Mouse (Mus musculus) heart, embryonic 13.5 days (tissue): ENCODE measurements around the gene Lrsam1. TPM values are rescaled to one million over a fixed set of nuclear protein-coding genes. Genes with fewer than 3 reads are reported as not detected.

Source experiments
- ATAC-seq: fragments of 200-750 bp; cut with Nextera tagmentation; 2 replicates; pipeline ENCODE4 v1.8.0; 2017; ENCODE audit warnings: moderate TSS enrichment; ENCODE audit not compliant: insufficient number of reproducible peaks, low FRiP score, low TSS enrichment; ENCODE audit errors: extremely low read depth
- H3K27ac ChIP-seq: fragments of 300-500 bp; sonication (generic); replicated peaks from 2 replicates; pipeline ENCODE4 v1.5.1; 2015; ENCODE audit warnings: moderate library complexity, mild to moderate bottlenecking, inconsistent platforms
- H3K27me3 ChIP-seq: fragments of 300-500 bp; sonication (generic); replicated peaks from 2 replicates; pipeline ENCODE4 v1.6.1; 2015; ENCODE audit warnings: mild to moderate bottlenecking, inconsistent platforms
- H3K36me3 ChIP-seq: fragments of 300-500 bp; sonication (generic); 2 replicates; pipeline ENCODE4 v1.6.1; 2015; ENCODE audit warnings: mild to moderate bottlenecking, inconsistent platforms
- H3K4me1 ChIP-seq: fragments of 300-500 bp; sonication (generic); 2 replicates; pipeline ENCODE4 v1.6.1; 2015; ENCODE audit warnings: inconsistent platforms
- H3K4me2 ChIP-seq: fragments of 300-500 bp; sonication (generic); 2 replicates; pipeline ENCODE4 v1.6.1; 2015; ENCODE audit warnings: inconsistent platforms, mild to moderate bottlenecking, moderate library complexity
- H3K4me3 ChIP-seq: fragments of 300-500 bp; sonication (generic); 2 replicates; pipeline ENCODE4 v1.5.1; 2015; ENCODE audit warnings: moderate library complexity, mild to moderate bottlenecking, inconsistent platforms
- H3K9ac ChIP-seq: fragments of 300-500 bp; sonication (generic); 2 replicates; pipeline ENCODE4 v1.6.1; 2015; ENCODE audit warnings: inconsistent platforms, mild to moderate bottlenecking, moderate library complexity
- H3K9me3 ChIP-seq: fragments of 300-500 bp; sonication (generic); 2 replicates; pipeline ENCODE4 v1.6.1; 2016; ENCODE audit warnings: inconsistent platforms
- WGBS: fragments of 180-500 bp; shearing (Covaris S2); methylation state at CpG from one replicate; pipeline ENCODE4 v1.1.7; 2015; ENCODE audit warnings: mixed read lengths; 5-methylcytosine and 5-hydroxymethylcytosine counted together
- polyA plus RNA-seq: library from polyadenylated mRNA; unstranded; fragments of >200 nt; fragmentation: Nextera tagmentation; extraction: Ambion mirVana; gene quantifications from 2 replicates; pipeline ENCODE4 v1.2.1, GENCODE M21; 2015

Gene Lrsam1
- polyA plus RNA-seq, 1 experiment from 2014 or later = 9.6 TPM

GRCm38 (mm10) chr2:32908796-32909195, 52.6 kb downstream of the Lrsam1 start:
- 11% methylated on average over 11 of the region's 11 CpGs for WGBS
- peaks cover 77% of the 10 kb centered on the region for H3K4me1 ChIP-seq
- 0 out of 2 replicates have a peak overlapping the region, but pooled peaks have one; percentile 8 for H3K4me3 ChIP-seq
- H3K27ac ChIP-seq = peak overlapping the region; percentile 96
- H3K36me3 ChIP-seq = peaks cover 46% of the 10 kb centered on the region
- H3K4me2 ChIP-seq = peak overlapping the region; percentile 53
- H3K9ac ChIP-seq = peak overlapping the region; percentile 72
- H3K27me3 ChIP-seq = no peaks in the 10 kb centered on the region
- no peaks in the 10 kb centered on the region for H3K9me3 ChIP-seq
- 0 out of 2 replicates have a peak, but pooled peaks have one; percentile 18 for ATAC-seq

- WGBS = 1% methylated on average over 6 of the region's 6 CpGs
- Histone ChIP-seq H3K9me3 (no peaks in the 10 kb centered on the region), H3K4me1 (peaks cover 81% of the 10 kb centered on the region), H3K4me2 (peak overlapping the region; percentile 53), H3K36me3 (peaks cover 42% of the 10 kb centered on the region), H3K27me3 (no peaks in the 10 kb centered on the region), H3K27ac (peak overlapping the region; percentile 96), H3K9ac (peak overlapping the region; percentile 72), H3K4me3 (0 out of 2 replicates have a peak overlapping the region, but pooled peaks have one; percentile 8)
- peak; percentile 47 for ATAC-seq
These were observed 53.1 kb downstream of the Lrsam1 start for GRCm38 (mm10) chr2:32908272-32908671.

DNA sequence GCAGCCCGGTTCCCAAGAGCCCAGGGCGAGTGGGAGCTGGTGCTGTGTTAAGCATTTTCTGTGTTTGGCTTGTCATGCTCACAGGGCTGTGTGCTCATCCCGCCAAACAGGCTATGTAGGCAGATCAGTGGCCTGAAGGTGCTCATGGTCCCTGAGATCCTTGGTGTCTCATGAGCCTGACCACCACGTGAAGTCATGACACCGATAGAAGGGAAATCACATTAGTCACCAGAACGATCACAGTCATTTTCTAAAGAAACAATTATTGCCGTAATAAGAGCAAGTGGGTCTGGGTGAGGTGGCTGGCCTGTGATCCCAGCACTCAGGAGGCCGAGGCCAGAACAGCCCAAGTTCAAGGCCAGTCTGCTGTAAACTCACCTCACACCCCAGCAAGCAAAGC, 54.0 kb downstream of the Lrsam1 start:
- no peaks in the 10 kb centered on the region for H3K9me3 ChIP-seq
- H3K9ac ChIP-seq = peak overlapping the region; percentile 72
- H3K4me3 ChIP-seq = no peak overlapping the region
- WGBS = 51% methylated on average over 8 of the region's 8 CpGs
- no peaks in the 10 kb centered on the region for H3K27me3 ChIP-seq
- H3K27ac ChIP-seq = peak overlapping the region; percentile 96
- H3K4me2 ChIP-seq = no peak overlapping the region
- ATAC-seq = no peak
- H3K4me1 ChIP-seq = peaks cover 79% of the 10 kb centered on the region
- peaks cover 35% of the 10 kb centered on the region for H3K36me3 ChIP-seq

GRCm38 (mm10) chr2:32905297-32905696, 56.1 kb downstream of the Lrsam1 start:
- Histone ChIP-seq H3K27me3 (no peaks in the 10 kb centered on the region), H3K9ac (0 out of 2 replicates have a peak overlapping the region, but pooled peaks have one; percentile 41), H3K36me3 (peaks cover 20% of the 10 kb centered on the region), H3K9me3 (no peaks in the 10 kb centered on the region), H3K4me2 (no peak overlapping the region), H3K4me3 (no peak overlapping the region), H3K4me1 (peaks cover 78% of the 10 kb centered on the region), H3K27ac (peak overlapping the region; percentile 39; the same call in 1 of the 2 replicates)
- ATAC-seq = no peak
- 76% methylated on average over 8 of the region's 8 CpGs for WGBS

DNA sequence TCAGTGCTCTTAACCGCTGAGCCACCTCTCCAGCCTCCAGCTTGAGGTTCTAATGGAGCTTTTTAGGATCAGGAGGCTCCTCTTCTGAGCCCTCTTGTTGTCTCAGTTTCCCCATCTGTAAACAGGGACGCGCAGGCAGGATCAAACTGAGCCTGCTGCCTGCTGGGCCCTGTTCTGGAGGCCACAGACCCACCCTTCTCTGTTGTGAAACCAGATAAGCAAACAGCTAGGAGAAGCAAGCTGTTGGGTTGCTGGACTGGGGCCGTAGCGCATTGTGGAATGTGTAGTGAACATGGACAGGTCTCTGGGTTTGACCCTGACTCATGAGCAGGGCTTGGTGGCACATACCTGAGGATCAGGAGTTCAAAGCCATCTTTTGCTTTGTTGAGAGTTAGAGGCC, 56.8 kb downstream of the Lrsam1 start:
- Histone ChIP-seq H3K27ac (peak overlapping the region; percentile 39), H3K4me3 (no peak overlapping the region), H3K9ac (0 out of 2 replicates have a peak overlapping the region, but pooled peaks have one; percentile 41), H3K9me3 (no peaks in the 10 kb centered on the region), H3K36me3 (peaks cover 13% of the 10 kb centered on the region), H3K4me1 (peaks cover 80% of the 10 kb centered on the region), H3K4me2 (no peak overlapping the region), H3K27me3 (no peaks in the 10 kb centered on the region)
- WGBS = 63% methylated on average over 5 of the region's 5 CpGs
- ATAC-seq = no peak

- Histone ChIP-seq H3K36me3 (peaks cover 10% of the 10 kb centered on the region), H3K4me1 (peaks cover 80% of the 10 kb centered on the region), H3K4me2 (no peak overlapping the region), H3K9me3 (no peaks in the 10 kb centered on the region), H3K9ac (peak overlapping the region; percentile 21; the same call in 1 of the 2 replicates), H3K4me3 (no peak overlapping the region), H3K27ac (peak overlapping the region; percentile 41; the same call in 1 of the 2 replicates), H3K27me3 (no peaks in the 10 kb centered on the region)
- 65% methylated on average over 4 of the region's 4 CpGs for WGBS
- ATAC-seq = no peak
These were observed 57.9 kb downstream of the Lrsam1 start for GRCm38 (mm10) chr2:32903470-32903869.

DNA sequence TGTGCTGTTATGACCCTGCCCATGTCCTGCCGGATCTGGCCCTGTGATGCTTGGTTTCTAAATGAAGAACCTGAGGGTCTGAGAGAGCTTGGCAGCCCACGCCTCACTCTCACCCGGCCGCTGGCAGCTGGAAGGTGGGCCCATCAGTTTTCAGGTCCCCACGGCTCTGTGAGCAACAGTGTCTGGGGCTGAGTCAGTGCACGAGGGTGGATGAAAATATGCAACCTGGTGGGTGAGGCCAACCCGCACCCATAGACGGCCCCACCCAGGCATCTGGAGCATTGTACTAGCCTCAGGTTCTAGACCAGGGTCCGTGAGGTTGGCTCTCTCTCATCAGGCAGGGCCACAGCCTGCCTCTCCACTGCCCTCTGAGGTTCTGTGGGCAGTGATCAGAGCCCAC, 59.3 kb downstream of the Lrsam1 start:
- Histone ChIP-seq H3K27ac (no peak overlapping the region), H3K4me1 (peaks cover 80% of the 10 kb centered on the region)

GRCm38 (mm10) chr2:32898983-32899382, 62.4 kb downstream of the Lrsam1 start:
- H3K4me3 ChIP-seq = no peak overlapping the region
- ATAC-seq = no peak

More for the DNA sequence above, 59.3 kb downstream of the Lrsam1 start:
- ATAC-seq = no peak
- H3K9me3 ChIP-seq = no peaks in the 10 kb centered on the region
- H3K4me2 ChIP-seq = no peak overlapping the region
- WGBS = 82% methylated on average over 9 of the region's 9 CpGs
- no peak overlapping the region for H3K9ac ChIP-seq
- peaks cover 10% of the 10 kb centered on the region for H3K36me3 ChIP-seq
- H3K4me3 ChIP-seq = no peak overlapping the region
- no peaks in the 10 kb centered on the region for H3K27me3 ChIP-seq

GRCm38 (mm10) chr2:32896507-32897147, 64.8 kb downstream of the Lrsam1 start:
- Histone ChIP-seq H3K4me1 (peaks cover 80% of the 10 kb centered on the region), H3K9ac (peak overlapping the region; percentile 63), H3K27me3 (no peaks in the 10 kb centered on the region), H3K4me2 (no peak overlapping the region), H3K4me3 (no peak overlapping the region), H3K36me3 (peaks cover 33% of the 10 kb centered on the region), H3K9me3 (no peaks in the 10 kb centered on the region), H3K27ac (peak overlapping the region; percentile 33)
- WGBS = 42% methylated on average over 10 of the region's 10 CpGs
- ATAC-seq = no peak

More at GRCm38 (mm10) chr2:32898983-32899382, 62.4 kb downstream of the Lrsam1 start:
- Histone ChIP-seq H3K36me3 (peaks cover 15% of the 10 kb centered on the region), H3K9me3 (no peaks in the 10 kb centered on the region), H3K27me3 (no peaks in the 10 kb centered on the region), H3K4me2 (no peak overlapping the region), H3K27ac (no peak overlapping the region), H3K9ac (no peak overlapping the region), H3K4me1 (peaks cover 76% of the 10 kb centered on the region)
- 50% methylated on average over 7 of the region's 7 CpGs for WGBS

DNA sequence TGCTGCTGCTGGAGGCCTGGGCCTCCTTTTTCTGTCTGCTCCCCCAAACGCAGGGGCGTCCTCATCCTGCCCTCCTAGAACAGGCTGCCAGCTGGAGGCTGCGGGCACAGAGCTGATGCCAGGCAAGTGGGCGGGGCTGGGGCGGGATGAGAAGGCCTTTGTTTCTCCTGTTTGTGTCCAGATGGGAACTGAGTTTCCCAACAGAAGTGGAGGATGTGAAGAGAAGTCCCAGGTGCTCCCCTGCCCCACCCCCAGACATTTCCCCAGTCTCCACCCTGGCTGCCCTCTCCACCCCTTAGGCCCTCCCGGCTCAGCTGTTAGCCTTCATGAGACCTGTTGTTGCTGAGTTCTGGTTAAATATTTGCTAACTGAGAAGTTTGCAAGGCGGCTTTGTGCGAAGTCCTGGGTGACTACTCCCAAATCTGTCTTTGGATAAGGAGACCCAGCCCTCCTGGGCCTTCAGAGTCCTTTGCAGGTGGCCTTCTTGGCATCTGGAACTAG, 65.8 kb downstream of the Lrsam1 start:
- H3K9me3 ChIP-seq = no peaks in the 10 kb centered on the region
- 50% methylated on average over 8 of the region's 8 CpGs for WGBS
- peak overlapping the region; percentile 63 for H3K9ac ChIP-seq
- H3K4me3 ChIP-seq = no peak overlapping the region
- H3K27me3 ChIP-seq = no peaks in the 10 kb centered on the region
- H3K36me3 ChIP-seq = peaks cover 29% of the 10 kb centered on the region
- H3K4me2 ChIP-seq = no peak overlapping the region
- peak overlapping the region; percentile 33; the same call in 1 of the 2 replicates for H3K27ac ChIP-seq
- peaks cover 83% of the 10 kb centered on the region for H3K4me1 ChIP-seq
- no peak for ATAC-seq

DNA sequence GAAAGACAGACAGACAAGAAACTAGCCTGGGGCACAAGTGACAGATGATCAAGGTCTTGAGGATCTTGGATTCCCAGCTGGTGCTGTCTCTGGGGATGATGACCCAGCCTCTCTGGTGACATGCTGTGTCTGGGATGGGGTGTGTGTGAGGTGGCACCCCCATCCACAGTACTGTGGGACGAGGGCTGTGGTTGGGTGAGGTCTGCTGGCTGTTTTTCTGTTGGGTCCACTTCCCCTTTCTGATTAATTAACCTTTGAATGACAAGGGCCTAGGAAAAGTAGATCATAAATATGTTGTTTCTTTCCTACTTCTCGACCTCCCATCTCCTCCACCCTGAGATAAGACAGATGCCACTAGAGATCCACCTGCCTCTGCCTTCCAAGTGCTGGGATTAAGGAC, 67.3 kb downstream of the Lrsam1 start:
- Histone ChIP-seq H3K4me1 (peaks cover 89% of the 10 kb centered on the region), H3K4me3 (no peak overlapping the region), H3K9ac (no peak overlapping the region), H3K27ac (no peak overlapping the region), H3K36me3 (peaks cover 27% of the 10 kb centered on the region), H3K4me2 (no peak overlapping the region), H3K9me3 (no peaks in the 10 kb centered on the region), H3K27me3 (no peaks in the 10 kb centered on the region)
- 57% methylated on average over 2 of the region's 2 CpGs for WGBS
- no peak for ATAC-seq
